Mouse (Mus musculus) testis, adult 2 months (tissue): ENCODE measurements around the gene Pbx3. TPM values are rescaled to one million over a fixed set of nuclear protein-coding genes. Genes with fewer than 3 reads are reported as not detected.

ENCODE experiments used
- H3K27ac ChIP-seq: fragments of 200-500 bp; 2 replicates; pipeline ENCODE4 v1.5.1; 2012; ENCODE audit warnings: low read depth, low read length; ENCODE audit not compliant: control insufficient read depth, insufficient read depth
- H3K27me3 ChIP-seq: fragments of 200-500 bp; 2 replicates; pipeline ENCODE4 v1.6.1; 2012; ENCODE audit warnings: mild to moderate bottlenecking, low read length, moderate library complexity; ENCODE audit not compliant: control insufficient read depth, insufficient read depth
- H3K36me3 ChIP-seq: fragments of 200-500 bp; 2 replicates; pipeline ENCODE4 v1.6.1; 2012; ENCODE audit warnings: mild to moderate bottlenecking, low read length; ENCODE audit not compliant: control insufficient read depth, insufficient read depth
- H3K4me1 ChIP-seq: fragments of 200-500 bp; 2 replicates; pipeline ENCODE4 v1.6.1; 2012; ENCODE audit warnings: low read length; ENCODE audit not compliant: control insufficient read depth, insufficient read depth
- H3K4me3 ChIP-seq: fragments of 200-500 bp; 2 replicates; pipeline ENCODE4 v1.5.1; 2012; ENCODE audit warnings: low read depth, mild to moderate bottlenecking, low read length, moderate library complexity, mixed read lengths; ENCODE audit not compliant: control insufficient read depth
- CTCF ChIP-seq: fragments of 200-500 bp; IDR thresholded peaks from 2 replicates; pipeline ENCODE4 v1.5.1; 2012; ENCODE audit warnings: low read depth, mild to moderate bottlenecking, inconsistent platforms, low read length, moderate library complexity; ENCODE audit not compliant: control insufficient read depth, insufficient read depth, insufficient replicate concordance
- POLR2A ChIP-seq: fragments of 200-500 bp; IDR thresholded peaks from 2 replicates; pipeline ENCODE4 v1.6.1; 2012; ENCODE audit warnings: low read depth, mild to moderate bottlenecking, inconsistent platforms, low read length, moderate library complexity; ENCODE audit not compliant: control insufficient read depth
- polyA plus RNA-seq: library from polyadenylated mRNA; depleted of rRNA; stranded (reverse); fragments of >200 nt; gene quantifications from 2 replicates; pipeline ENCODE4 v1.2.3, GENCODE M21; 2012

Gene Pbx3
- polyA plus RNA-seq, 1 experiment = 5.9 TPM

DNA sequence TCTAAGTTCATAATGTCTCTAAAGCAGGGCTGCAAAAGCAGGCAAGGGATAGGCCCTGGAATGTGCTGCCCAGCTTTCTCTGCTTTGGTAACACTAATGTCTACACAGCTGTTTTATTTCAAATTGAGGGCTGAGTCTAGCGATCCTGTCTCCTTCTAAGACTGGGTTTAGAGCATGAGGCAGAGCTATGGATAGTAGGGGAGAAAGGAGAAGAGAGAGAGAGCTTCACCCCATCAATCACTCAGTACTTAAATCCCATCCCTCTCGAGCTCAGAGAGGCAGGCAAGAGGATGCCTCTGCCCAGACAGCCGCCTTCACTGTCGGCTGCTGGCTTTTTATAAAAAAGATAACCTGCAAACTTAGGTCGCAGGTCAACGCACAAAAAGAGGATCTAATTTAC, 4.5 kb downstream of the Pbx3 start:
- H3K27ac ChIP-seq = no peak overlapping the region
- H3K27me3 ChIP-seq = peaks cover 3% of the 10 kb centered on the region; the same call in 1 of the 2 replicates
- no peaks in the 10 kb centered on the region for H3K36me3 ChIP-seq
- H3K4me1 ChIP-seq = peaks cover 10% of the 10 kb centered on the region
- TF ChIP-seq CTCF = no peak
- TF ChIP-seq POLR2A = no peak
- no peak overlapping the region for H3K4me3 ChIP-seq

- H3K4me3 ChIP-seq = no peak overlapping the region
- H3K27ac ChIP-seq = no peak overlapping the region
- TF ChIP-seq POLR2A (no peak), CTCF (no peak)
- peaks cover 6% of the 10 kb centered on the region for H3K4me1 ChIP-seq
- H3K27me3 ChIP-seq = peaks cover 3% of the 10 kb centered on the region; the same call in 1 of the 2 replicates
- no peaks in the 10 kb centered on the region for H3K36me3 ChIP-seq
Observed at GRCm38 (mm10) chr2:34367024-34367423, 5.9 kb downstream of the Pbx3 start.

- Histone ChIP-seq H3K27ac (no peak overlapping the region), H3K36me3 (no peaks in the 10 kb centered on the region), H3K4me3 (no peak overlapping the region), H3K27me3 (no peaks in the 10 kb centered on the region), H3K4me1 (no peaks in the 10 kb centered on the region)
- no peak for TF ChIP-seq POLR2A
- TF ChIP-seq CTCF = no peak
Observed at GRCm38 (mm10) chr2:34363678-34364077, 9.3 kb downstream of the Pbx3 start.

DNA sequence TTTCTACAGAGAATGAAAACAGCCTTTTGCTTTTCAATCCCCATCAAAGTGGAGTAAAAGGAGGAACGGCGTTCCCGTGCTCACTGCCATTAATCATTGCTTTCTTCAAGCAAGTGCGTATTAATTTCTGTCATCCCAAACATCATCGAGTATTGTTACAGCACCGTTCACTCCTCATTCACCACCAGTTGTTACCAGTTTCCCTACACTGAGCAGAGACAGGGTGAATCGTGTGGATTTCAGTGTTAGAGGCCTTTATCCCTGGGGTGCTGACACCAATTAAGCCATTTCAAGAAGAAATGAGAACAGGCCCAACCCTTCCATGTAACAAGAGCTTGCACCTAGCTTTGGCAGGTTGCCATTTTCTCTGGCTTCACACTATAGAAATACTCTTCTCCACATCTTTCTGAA, 17.1 kb downstream of the Pbx3 start:
- Histone ChIP-seq H3K4me3 (no peak overlapping the region), H3K4me1 (no peaks in the 10 kb centered on the region), H3K27ac (no peak overlapping the region), H3K27me3 (no peaks in the 10 kb centered on the region), H3K36me3 (no peaks in the 10 kb centered on the region)
- TF ChIP-seq CTCF = no peak
- TF ChIP-seq POLR2A = no peak

DNA sequence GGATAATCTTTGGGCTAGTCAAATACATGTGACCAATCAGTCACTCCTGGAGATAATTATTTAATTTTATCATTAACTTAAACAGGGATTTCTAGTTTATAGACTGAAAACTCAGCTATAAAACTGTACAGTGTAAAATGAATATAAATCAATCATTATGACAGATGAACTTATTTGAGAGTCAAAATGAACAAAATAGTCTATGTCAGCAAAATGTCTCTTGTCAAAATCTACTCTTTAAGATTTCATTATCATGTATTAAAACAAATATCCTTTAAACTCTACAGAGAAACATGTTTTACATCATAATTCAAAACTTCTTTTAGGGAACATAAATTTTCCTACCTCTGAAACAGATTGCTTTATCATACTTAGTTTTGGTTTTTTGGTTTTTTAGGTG, 20.9 kb downstream of the Pbx3 start:
- H3K4me1 ChIP-seq = no peaks in the 10 kb centered on the region

GRCm38 (mm10) chr2:34347096-34347495, 25.8 kb downstream of the Pbx3 start:
- TF ChIP-seq CTCF = no peak
- no peak for TF ChIP-seq POLR2A
- Histone ChIP-seq H3K27ac (no peak overlapping the region), H3K4me1 (no peaks in the 10 kb centered on the region), H3K27me3 (no peaks in the 10 kb centered on the region), H3K4me3 (no peak overlapping the region), H3K36me3 (no peaks in the 10 kb centered on the region)

More for the DNA sequence above, 20.9 kb downstream of the Pbx3 start:
- TF ChIP-seq POLR2A (no peak), CTCF (no peak)
- no peaks in the 10 kb centered on the region for H3K27me3 ChIP-seq
- no peak overlapping the region for H3K27ac ChIP-seq
- H3K4me3 ChIP-seq = no peak overlapping the region
- no peaks in the 10 kb centered on the region for H3K36me3 ChIP-seq

DNA sequence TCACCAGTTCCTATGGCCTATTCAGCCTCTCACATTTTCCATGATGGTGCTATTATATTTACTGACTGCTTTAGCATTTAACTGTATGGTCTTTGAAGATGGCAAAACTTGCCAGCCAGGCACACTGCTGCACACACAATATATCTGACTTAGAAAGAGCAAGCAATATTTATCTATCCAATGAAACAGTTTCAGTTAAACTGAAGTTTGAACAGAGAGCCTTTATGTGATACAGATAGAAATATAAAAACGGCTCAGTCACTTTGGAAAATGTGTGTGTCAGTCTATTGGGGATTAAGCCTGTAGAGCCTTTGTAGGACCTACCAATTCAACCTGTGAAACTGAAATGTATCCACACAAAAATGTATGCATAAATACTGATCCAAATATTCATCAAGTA, 74.3 kb downstream of the Pbx3 start:
- H3K27me3 ChIP-seq = no peaks in the 10 kb centered on the region
- H3K4me3 ChIP-seq = no peak overlapping the region
- H3K36me3 ChIP-seq = no peaks in the 10 kb centered on the region
- H3K4me1 ChIP-seq = no peaks in the 10 kb centered on the region
- no peak overlapping the region for H3K27ac ChIP-seq
- TF ChIP-seq CTCF (no peak), POLR2A (no peak)

- no peak overlapping the region for H3K4me3 ChIP-seq
- no peaks in the 10 kb centered on the region for H3K36me3 ChIP-seq
- TF ChIP-seq POLR2A = no peak
- TF ChIP-seq CTCF = no peak
- H3K4me1 ChIP-seq = no peaks in the 10 kb centered on the region
- no peaks in the 10 kb centered on the region for H3K27me3 ChIP-seq
- no peak overlapping the region for H3K27ac ChIP-seq
Observed at GRCm38 (mm10) chr2:34298202-34298601, 74.7 kb downstream of the Pbx3 start.
